Mouse (Mus musculus): ENCODE measurements around the gene Lhfp. TPM values are rescaled to one million over a fixed set of nuclear protein-coding genes. Genes with fewer than 3 reads are reported as not detected.

Gene Lhfp
- polyA plus RNA-seq, 1 experiment from 2014 or later = 37.4 TPM

GRCm38 (mm10) chr3:53086481-53087155 lies 45.3 kb downstream of the Lhfp start:
- H3K9ac ChIP-seq (ENCODE audit: low read length) = no peak overlapping the region
- H3K9me3 ChIP-seq (ENCODE audit: control insufficient read depth, low read length) = no peaks in the 10 kb centered on the region
- ATAC-seq (ENCODE audit: low FRiP score, low TSS enrichment) (no peak), DNase-seq (ENCODE audit: low spot score) (no peak)
- H3K36me3 ChIP-seq (ENCODE audit: control insufficient read depth, insufficient read depth, low read length) = no peaks in the 10 kb centered on the region
- no peaks in the 10 kb centered on the region for H3K4me1 ChIP-seq (replicated peaks; ENCODE audit: control insufficient read depth, insufficient read depth)
- H3K27ac ChIP-seq (replicated peaks) = no peak overlapping the region
- no peak for TF ChIP-seq EP300 (optimal IDR thresholded peaks at IDR 0.05)
- TF ChIP-seq CTCF (IDR thresholded peaks at IDR 0.05; ENCODE audit: low read depth) = no peak
- 70% methylated on average over 7 of the region's 7 CpGs for WGBS
- H3K27me3 ChIP-seq (ENCODE audit: control insufficient read depth, insufficient read depth, low read length) = no peaks in the 10 kb centered on the region
- H3K4me2 ChIP-seq (replicated peaks; ENCODE audit: low read depth) = no peak overlapping the region
- H3K4me3 ChIP-seq (ENCODE audit: low read depth, low read length) = no peak overlapping the region

GRCm38 (mm10) chr3:53087156-53087805 lies 46.0 kb downstream of the Lhfp start:
- Histone ChIP-seq H3K4me3 (ENCODE audit: low read depth, low read length) (no peak overlapping the region), H3K4me1 (replicated peaks; ENCODE audit: control insufficient read depth, insufficient read depth) (no peaks in the 10 kb centered on the region), H3K36me3 (ENCODE audit: control insufficient read depth, insufficient read depth, low read length) (no peaks in the 10 kb centered on the region), H3K9me3 (ENCODE audit: control insufficient read depth, low read length) (no peaks in the 10 kb centered on the region), H3K27ac (replicated peaks) (no peak overlapping the region), H3K4me2 (replicated peaks; ENCODE audit: low read depth) (no peak overlapping the region), H3K9ac (ENCODE audit: low read length) (no peak overlapping the region), H3K27me3 (ENCODE audit: control insufficient read depth, insufficient read depth, low read length) (no peaks in the 10 kb centered on the region)
- ATAC-seq (ENCODE audit: low FRiP score, low TSS enrichment) = no peak
- no peak for DNase-seq (ENCODE audit: low spot score)
- whole genome bisulfite sequencing = 74% methylated on average over 8 of the region's 8 CpGs
- TF ChIP-seq CTCF (IDR thresholded peaks at IDR 0.05; ENCODE audit: low read depth) (no peak), EP300 (optimal IDR thresholded peaks at IDR 0.05) (no peak)

- H3K27me3 ChIP-seq (ENCODE audit: control insufficient read depth, insufficient read depth, low read length) = no peaks in the 10 kb centered on the region
- ATAC-seq (ENCODE audit: low FRiP score, low TSS enrichment) = no peak
- no peak overlapping the region for H3K27ac ChIP-seq (replicated peaks)
- DNase-seq (ENCODE audit: low spot score) = no peak
- H3K4me1 ChIP-seq (replicated peaks; ENCODE audit: control insufficient read depth, insufficient read depth) = no peaks in the 10 kb centered on the region
- TF ChIP-seq EP300 (optimal IDR thresholded peaks at IDR 0.05) = no peak
- no peak for TF ChIP-seq CTCF (IDR thresholded peaks at IDR 0.05; ENCODE audit: low read depth)
- no peak overlapping the region for H3K4me3 ChIP-seq (ENCODE audit: low read depth, low read length)
- no peak overlapping the region for H3K4me2 ChIP-seq (replicated peaks; ENCODE audit: low read depth)
- H3K9ac ChIP-seq (ENCODE audit: low read length) = no peak overlapping the region
- no peaks in the 10 kb centered on the region for H3K36me3 ChIP-seq (ENCODE audit: control insufficient read depth, insufficient read depth, low read length)
- no peaks in the 10 kb centered on the region for H3K9me3 ChIP-seq (ENCODE audit: control insufficient read depth, low read length)
- WGBS = 90% methylated on average over 2 of the region's 2 CpGs
Measured at GRCm38 (mm10) chr3:53089921-53090320, 48.6 kb downstream of the Lhfp start.

GRCm38 (mm10) chr3:53100210-53100609 lies 58.9 kb downstream of the Lhfp start:
- H3K27ac ChIP-seq (replicated peaks) = no peak overlapping the region
- no peak overlapping the region for H3K4me2 ChIP-seq (replicated peaks; ENCODE audit: low read depth)

GRCm38 (mm10) chr3:53100803-53101202 lies 59.5 kb downstream of the Lhfp start:
- WGBS = 63% methylated on average over 6 of the region's 6 CpGs
- no peak for TF ChIP-seq EP300 (optimal IDR thresholded peaks at IDR 0.05)
- no peak for TF ChIP-seq CTCF (IDR thresholded peaks at IDR 0.05; ENCODE audit: low read depth)

More at GRCm38 (mm10) chr3:53100210-53100609, 58.9 kb downstream of the Lhfp start:
- Histone ChIP-seq H3K4me1 (replicated peaks; ENCODE audit: control insufficient read depth, insufficient read depth) (no peaks in the 10 kb centered on the region), H3K27me3 (ENCODE audit: control insufficient read depth, insufficient read depth, low read length) (no peaks in the 10 kb centered on the region), H3K9me3 (ENCODE audit: control insufficient read depth, low read length) (no peaks in the 10 kb centered on the region), H3K9ac (ENCODE audit: low read length) (no peak overlapping the region), H3K36me3 (ENCODE audit: control insufficient read depth, insufficient read depth, low read length) (no peaks in the 10 kb centered on the region), H3K4me3 (ENCODE audit: low read depth, low read length) (no peak overlapping the region)
- ATAC-seq (ENCODE audit: low FRiP score, low TSS enrichment) = no peak
- 89% methylated on average over 3 of the region's 3 CpGs for WGBS
- no peak for DNase-seq (ENCODE audit: low spot score)
- TF ChIP-seq EP300 (optimal IDR thresholded peaks at IDR 0.05) (no peak), CTCF (IDR thresholded peaks at IDR 0.05; ENCODE audit: low read depth) (no peak)

GRCm38 (mm10) chr3:53101711-53102110 lies 60.4 kb downstream of the Lhfp start:
- H3K4me1 ChIP-seq (replicated peaks; ENCODE audit: control insufficient read depth, insufficient read depth) = no peaks in the 10 kb centered on the region
- H3K4me2 ChIP-seq (replicated peaks; ENCODE audit: low read depth) = no peak overlapping the region
- H3K4me3 ChIP-seq (ENCODE audit: low read depth, low read length) = no peak overlapping the region
- no peak overlapping the region for H3K27ac ChIP-seq (replicated peaks)
- DNase-seq (ENCODE audit: low spot score) (no peak), ATAC-seq (ENCODE audit: low FRiP score, low TSS enrichment) (no peak)
- H3K27me3 ChIP-seq (ENCODE audit: control insufficient read depth, insufficient read depth, low read length) = no peaks in the 10 kb centered on the region
- WGBS = 62% methylated on average over 6 of the region's 6 CpGs
- no peak overlapping the region for H3K9ac ChIP-seq (ENCODE audit: low read length)
- TF ChIP-seq CTCF (IDR thresholded peaks at IDR 0.05; ENCODE audit: low read depth) (no peak), EP300 (optimal IDR thresholded peaks at IDR 0.05) (no peak)
- H3K9me3 ChIP-seq (ENCODE audit: control insufficient read depth, low read length) = no peaks in the 10 kb centered on the region
- H3K36me3 ChIP-seq (ENCODE audit: control insufficient read depth, insufficient read depth, low read length) = no peaks in the 10 kb centered on the region

More at GRCm38 (mm10) chr3:53100803-53101202, 59.5 kb downstream of the Lhfp start:
- H3K4me1 ChIP-seq (replicated peaks; ENCODE audit: control insufficient read depth, insufficient read depth) = no peaks in the 10 kb centered on the region
- no peak overlapping the region for H3K4me3 ChIP-seq (ENCODE audit: low read depth, low read length)
- no peak overlapping the region for H3K27ac ChIP-seq (replicated peaks)
- ATAC-seq (ENCODE audit: low FRiP score, low TSS enrichment) (no peak), DNase-seq (ENCODE audit: low spot score) (no peak)
- H3K4me2 ChIP-seq (replicated peaks; ENCODE audit: low read depth) = no peak overlapping the region
- no peaks in the 10 kb centered on the region for H3K9me3 ChIP-seq (ENCODE audit: control insufficient read depth, low read length)
- no peaks in the 10 kb centered on the region for H3K27me3 ChIP-seq (ENCODE audit: control insufficient read depth, insufficient read depth, low read length)
- no peak overlapping the region for H3K9ac ChIP-seq (ENCODE audit: low read length)
- H3K36me3 ChIP-seq (ENCODE audit: control insufficient read depth, insufficient read depth, low read length) = no peaks in the 10 kb centered on the region
